Mouse (Mus musculus) erythroblast, embryonic 14.5 days (primary cell): ENCODE data around the gene Wwp2.

Experiments used
- GATA1 ChIP-seq: IDR thresholded peaks from 2 replicates; pipeline ENCODE4 v1.6.1; 2012; ENCODE audit warnings: low read length, inconsistent platforms, mixed read lengths
- TAL1 ChIP-seq: IDR thresholded peaks from 3 replicates; pipeline ENCODE4 v1.6.1; 2012; ENCODE audit warnings: low read length, inconsistent platforms, mixed read lengths

GRCm38 (mm10) chr8:107462423-107462822 is 26.3 kb downstream of the Wwp2 start:
- TF ChIP-seq TAL1 (no peak), GATA1 (no peak)
